Mouse (Mus musculus) brown adipose tissue, adult 24 weeks (tissue): ENCODE measurements at regions not wholly inside any gene's neighbourhood (a gene's known extent, or its start where the extent isn't known, plus 50 kb on each side); places are given as distances from the start of the nearest gene placed in this dataset.
A peak's percentile ranks its signal among the peaks of the same experiment; 100 is the strongest.

Experiments
- H3K27ac ChIP-seq: fragments of 200-500 bp; replicated peaks from 2 replicates; pipeline ENCODE4 v1.5.1; 2012; ENCODE audit warnings: low read depth, mild to moderate bottlenecking, low read length
- H3K4me1 ChIP-seq: fragments of 200-500 bp; 2 replicates; pipeline ENCODE4 v1.6.1; 2012; ENCODE audit warnings: low read length, mixed read lengths; ENCODE audit not compliant: control insufficient read depth, insufficient read depth, insufficient read length
- H3K4me3 ChIP-seq: fragments of 200-500 bp; 2 replicates; pipeline ENCODE4 v1.5.1; 2012; ENCODE audit warnings: low read depth, mild to moderate bottlenecking, low read length, moderate library complexity; ENCODE audit not compliant: insufficient read depth

- Histone ChIP-seq H3K4me1 (no peaks in the 10 kb centered on the region), H3K27ac (no peak overlapping the region), H3K4me3 (no peak overlapping the region)
Observed at GRCm38 (mm10) chr11:20939644-20940043, 108.8 kb upstream of the Lgalsl start.

GRCm38 (mm10) chr11:20941546-20941945, 110.7 kb upstream of the Lgalsl start:
- Histone ChIP-seq H3K4me3 (no peak overlapping the region), H3K27ac (no peak overlapping the region), H3K4me1 (no peaks in the 10 kb centered on the region)

GRCm38 (mm10) chr11:20955561-20955960, 124.7 kb upstream of the Lgalsl start:
- Histone ChIP-seq H3K4me1 (peaks cover 26% of the 10 kb centered on the region), H3K4me3 (no peak overlapping the region), H3K27ac (peak overlapping the region; percentile 31)

GRCm38 (mm10) chr11:20957766-20958165, 126.9 kb upstream of the Lgalsl start:
- Histone ChIP-seq H3K4me1 (peaks cover 28% of the 10 kb centered on the region), H3K27ac (peak overlapping the region; percentile 59), H3K4me3 (no peak overlapping the region)

GRCm38 (mm10) chr11:20958233-20958632, 127.4 kb upstream of the Lgalsl start:
- H3K27ac ChIP-seq, result peak overlapping the region; percentile 59
- H3K4me1 ChIP-seq, result peaks cover 28% of the 10 kb centered on the region
- H3K4me3 ChIP-seq, result no peak overlapping the region

- Histone ChIP-seq H3K27ac (no peak overlapping the region), H3K4me3 (no peak overlapping the region), H3K4me1 (peaks cover 28% of the 10 kb centered on the region)
Observed at GRCm38 (mm10) chr11:20960066-20960465, 129.2 kb upstream of the Lgalsl start.

GRCm38 (mm10) chr11:20960750-20961149, 129.9 kb upstream of the Lgalsl start:
- H3K4me3 ChIP-seq, result no peak overlapping the region
- no peak overlapping the region for H3K27ac ChIP-seq
- H3K4me1 ChIP-seq, result peaks cover 21% of the 10 kb centered on the region

GRCm38 (mm10) chr11:20961626-20962025, 129.5 kb upstream of the Peli1 start:
- H3K4me3 ChIP-seq, result no peak overlapping the region
- no peak overlapping the region for H3K27ac ChIP-seq
- H3K4me1 ChIP-seq, result peaks cover 17% of the 10 kb centered on the region

GRCm38 (mm10) chr11:20965575-20966239, 125.4 kb upstream of the Peli1 start:
- 0 out of 2 replicates have a peak, but pooled peaks cover 3% of the 10 kb centered on the region for H3K4me1 ChIP-seq
- H3K27ac ChIP-seq, result no peak overlapping the region
- H3K4me3 ChIP-seq, result no peak overlapping the region

GRCm38 (mm10) chr11:20967321-20967984, 123.6 kb upstream of the Peli1 start:
- Histone ChIP-seq H3K27ac (no peak overlapping the region), H3K4me3 (no peak overlapping the region), H3K4me1 (no peaks in the 10 kb centered on the region)

GRCm38 (mm10) chr11:20968341-20968740, 122.8 kb upstream of the Peli1 start:
- Histone ChIP-seq H3K4me3 (no peak overlapping the region), H3K4me1 (no peaks in the 10 kb centered on the region)

GRCm38 (mm10) chr11:20973141-20973540, 118.0 kb upstream of the Peli1 start:
- no peak overlapping the region for H3K27ac ChIP-seq
- no peak overlapping the region for H3K4me3 ChIP-seq
- H3K4me1 ChIP-seq, result no peaks in the 10 kb centered on the region

More at GRCm38 (mm10) chr11:20968341-20968740, 122.8 kb upstream of the Peli1 start:
- H3K27ac ChIP-seq, result no peak overlapping the region

- Histone ChIP-seq H3K4me1 (no peaks in the 10 kb centered on the region; the same call in 1 of the 2 replicates), H3K4me3 (no peak overlapping the region), H3K27ac (no peak overlapping the region)
Observed at GRCm38 (mm10) chr11:20981588-20981987, 109.5 kb upstream of the Peli1 start.

GRCm38 (mm10) chr11:20982010-20982409, 109.1 kb upstream of the Peli1 start:
- Histone ChIP-seq H3K4me3 (no peak overlapping the region), H3K27ac (no peak overlapping the region), H3K4me1 (no peaks in the 10 kb centered on the region; the same call in 1 of the 2 replicates)

- Histone ChIP-seq H3K4me1 (no peaks in the 10 kb centered on the region; the same call in 1 of the 2 replicates), H3K27ac (no peak overlapping the region), H3K4me3 (no peak overlapping the region)
Observed at GRCm38 (mm10) chr11:20982500-20982899, 108.6 kb upstream of the Peli1 start.
